Mouse (Mus musculus): ENCODE results near the gene Olfr1180. TPM values are rescaled to one million over a fixed set of nuclear protein-coding genes. Genes with fewer than 3 reads are reported as not detected.

Gene Olfr1180
- not detected in 2 replicates for polyA plus RNA-seq (2012)

GRCm38 (mm10) chr2:88419051-88419450, at the start of gene Olfr1180:
TSS of gene Olfr1180 (minus strand) at chr2:88419151.

GRCm38 (mm10) chr2:88454567-88454966, 35.6 kb upstream of the Olfr1180 start, which contains the start of gene Olfr1183:
TSS of gene Olfr1183 (plus strand) at chr2:88454867.

GRCm38 (mm10) chr2:88449031-88449430, 30.1 kb upstream of the Olfr1180 start, which contains the start of gene Gm13757:
TSS of gene Gm13757 (minus strand) at chr2:88449131.

GRCm38 (mm10) chr2:88426071-88426470, 7.1 kb upstream of the Olfr1180 start, which contains the start of gene Olfr1181:
TSS of gene Olfr1181 (minus strand) at chr2:88426171.

GRCm38 (mm10) chr2:88406353-88406752, 12.6 kb downstream of the Olfr1180 start, which contains the start of gene Olfr1179:
TSS of gene Olfr1179 (minus strand) at chr2:88406453.

GRCm38 (mm10) chr2:88386762-88387161, 32.2 kb downstream of the Olfr1180 start, which contains the start of gene Olfr1178:
TSS of gene Olfr1178 (plus strand) at chr2:88387062.

Other genes starting within 250 kb of the Olfr1180 start
- gene Olfr1168, start 237.3 kb downstream of the Olfr1180 start, polyA plus RNA-seq (2012): not detected in 2 replicates
- gene Olfr1170, start 190.8 kb downstream of the Olfr1180 start, polyA plus RNA-seq (2012): not detected in 2 replicates
- gene Olfr1173, start 139.3 kb downstream of the Olfr1180 start, polyA plus RNA-seq (2012): not detected in 2 replicates
- gene Olfr1174-ps, start 104.0 kb downstream of the Olfr1180 start, polyA plus RNA-seq (2012): not detected in 2 replicates
- not detected in 2 replicates for gene Olfr1175-ps, start 91.9 kb downstream of the Olfr1180 start, polyA plus RNA-seq (2012)
- not detected in 2 replicates for gene Olfr1176, start 82.4 kb downstream of the Olfr1180 start, polyA plus RNA-seq (2012)
- not detected in 2 replicates for gene Olfr1177-ps, start 72.7 kb downstream of the Olfr1180 start, polyA plus RNA-seq (2012)
- not detected in 2 replicates for gene Olfr1178, start 32.1 kb downstream of the Olfr1180 start, polyA plus RNA-seq (2012)
- not detected in 2 replicates for gene Olfr1179, start 12.7 kb downstream of the Olfr1180 start, polyA plus RNA-seq (2012)
- gene Olfr1181, start 7.0 kb upstream of the Olfr1180 start, polyA plus RNA-seq (2012): not detected in 2 replicates
- gene Gm13757, start 30.0 kb upstream of the Olfr1180 start, polyA plus RNA-seq (2012): not detected in 2 replicates
- gene Olfr1183, start 35.7 kb upstream of the Olfr1180 start, polyA plus RNA-seq (2012): not detected in 2 replicates
- gene Olfr1184, start 64.4 kb upstream of the Olfr1180 start, polyA plus RNA-seq (2012): not detected in 2 replicates
- not detected in 2 replicates for gene Olfr1185-ps1, start 74.2 kb upstream of the Olfr1180 start, polyA plus RNA-seq (2012)
- not detected in 2 replicates for gene Olfr1186, start 99.4 kb upstream of the Olfr1180 start, polyA plus RNA-seq (2012)
- gene Olfr1188, start 137.8 kb upstream of the Olfr1180 start, polyA plus RNA-seq (2012): not detected in 2 replicates
- gene Olfr1189, start 167.3 kb upstream of the Olfr1180 start, polyA plus RNA-seq (2012): not detected in 2 replicates
- not detected in 2 replicates for gene Olfr1191-ps1, start 221.4 kb upstream of the Olfr1180 start, polyA plus RNA-seq (2012)
- gene Olfr1192-ps1, start 229.4 kb upstream of the Olfr1180 start, polyA plus RNA-seq (2012): not detected in 2 replicates

Measured in megakaryocyte-erythroid progenitor cell, adult 5 weeks (primary cell).